ENCODE assay signal across 8 mouse cellular contexts in the genomic region with DNA sequence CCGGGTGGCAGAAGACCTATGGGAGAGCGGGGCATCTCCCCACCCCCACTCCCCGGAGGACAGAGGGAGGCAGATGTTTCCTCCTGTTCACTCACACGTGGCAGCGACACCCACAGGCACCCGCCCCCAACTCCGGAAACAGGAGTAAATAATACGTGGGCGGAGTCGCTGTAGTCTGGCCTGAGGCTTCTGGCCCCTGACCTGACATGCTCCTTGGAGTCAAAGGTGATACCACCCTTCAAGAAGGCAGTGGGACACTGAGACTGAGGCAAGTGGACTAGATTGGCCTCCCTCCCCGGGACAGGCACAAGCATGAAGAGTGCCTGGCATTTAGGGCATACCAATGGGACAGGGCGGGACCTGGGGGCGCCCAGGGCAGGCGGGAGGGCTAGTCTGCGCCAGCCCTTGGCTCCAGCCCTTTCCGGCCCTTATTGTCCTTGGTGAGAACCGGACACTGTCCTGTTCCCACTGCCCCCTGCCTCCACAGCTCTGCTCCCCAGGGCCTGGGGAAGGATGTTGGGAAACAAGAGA. TPM values are rescaled to one million over a fixed set of nuclear protein-coding genes. Genes with fewer than 3 reads are reported as not detected.
DNase-seq lines count a peak whose midpoint lies in the region; ATAC-seq lines count a peak whose summit lies in the region.

No protein-coding gene starts in this region.

- H3K36me3 ChIP-seq in heart, embryonic 15.5 days = no peaks in the 10 kb centered on the region
- H3K36me3 ChIP-seq in kidney, embryonic 16.5 days (ENCODE audit: insufficient read depth, low read length) = peaks cover 10% of the 10 kb centered on the region; the same call in 1 of the 2 replicates

- H3K4me1 ChIP-seq in heart, embryonic 15.5 days (replicated peaks) = peaks cover 30% of the 10 kb centered on the region
- peaks cover 25% of the 10 kb centered on the region for H3K4me1 ChIP-seq in kidney, embryonic 16.5 days (ENCODE audit: insufficient read depth, low read length)

- ATAC-seq in heart, embryonic 15.5 days (replicated peaks; ENCODE audit: insufficient number of reproducible peaks, insufficient read depth, low FRiP score, low read depth) = peak; percentile 51; the same call in 1 of the 2 replicates
- ATAC-seq in kidney, embryonic 16.5 days (ENCODE audit: low FRiP score, low TSS enrichment) = peak; percentile 67

- no peak overlapping the region for H3K9ac ChIP-seq in heart, embryonic 15.5 days
- no peak overlapping the region; the same call in 1 of the 2 replicates for H3K9ac ChIP-seq in kidney, embryonic 16.5 days (replicated peaks; ENCODE audit: low read length)

- H3K9me3 ChIP-seq in heart, embryonic 15.5 days (replicated peaks) = no peaks in the 10 kb centered on the region
- H3K9me3 ChIP-seq in kidney, embryonic 16.5 days (ENCODE audit: low read length) = no peaks in the 10 kb centered on the region

- H3K4me2 ChIP-seq in heart, embryonic 15.5 days = peak overlapping the region; percentile 38
- H3K4me2 ChIP-seq in kidney, embryonic 16.5 days (replicated peaks; ENCODE audit: low read depth, low read length) = peak overlapping the region; percentile 45

- H3K27ac ChIP-seq in heart, embryonic 15.5 days = peak overlapping the region; percentile 50
- H3K27ac ChIP-seq in kidney, embryonic 16.5 days (ENCODE audit: low read length) = peak overlapping the region; percentile 59

- H3K27me3 ChIP-seq in heart, embryonic 15.5 days = 0 out of 2 replicates have a peak, but pooled peaks cover 6% of the 10 kb centered on the region
- no peaks in the 10 kb centered on the region for H3K27me3 ChIP-seq in kidney, embryonic 16.5 days (ENCODE audit: insufficient read depth, low read length)

- H3K4me3 ChIP-seq in heart, embryonic 15.5 days = peak overlapping the region; percentile 10; the same call in 1 of the 2 replicates
- H3K4me3 ChIP-seq in kidney, embryonic 16.5 days (ENCODE audit: low read length) = no peak overlapping the region

- WGBS in heart, embryonic 15.5 days = 10% methylated on average over 17 of the region's 17 CpGs
- WGBS in kidney, embryonic 16.5 days = under 1% methylated on average over 17 of the region's 17 CpGs

- DNase-seq in ES-CJ7 (ENCODE audit: low read depth, low spot score) = peak; percentile 78
- DNase-seq in adrenal gland, postnatal 25 days = peak; percentile 37
- DNase-seq in lung, postnatal 4 days = peak; percentile 82 to 88
- DNase-seq in spleen, postnatal 10 days (ENCODE audit: low spot score in 2 of 2) = peak; percentile 40 to 76
- DNase-seq in urinary bladder, adult 2 months (ENCODE audit: low spot score) = no peak
- no peak for DNase-seq in frontal cortex, postnatal 25 days (ENCODE audit: low spot score in 2 of 2)

RNA-seq across cellular contexts. Expression of a gene that starts 5.3 kb away (rescaled TPM):
- 2.6 and 3.2 TPM in 2 replicates for total RNA-seq in adrenal gland, postnatal 25 days (2021)
- polyA plus RNA-seq in heart, embryonic 15.5 days (2015; fragmentation: Nextera tagmentation; extraction: Ambion mirVana) = 0.79 and 2.2 TPM in 2 replicates
- 4.7 and 6.0 TPM in 2 replicates for polyA plus RNA-seq in kidney, embryonic 16.5 days (2015; fragmentation: Nextera tagmentation; extraction: Ambion mirVana)
- polyA plus RNA-seq in urinary bladder, adult 2 months (2012; rRNA removed) = 4.1 and 6.0 TPM in 2 replicates

RNA-seq across cellular contexts. Expression of a gene that starts 5.7 kb away (rescaled TPM):
- total RNA-seq in adrenal gland, postnatal 25 days (2021) = 126 and 127 TPM in 2 replicates
- polyA plus RNA-seq in heart, embryonic 15.5 days (2015; fragmentation: Nextera tagmentation; extraction: Ambion mirVana) = 189 and 207 TPM in 2 replicates
- 272 and 300 TPM in 2 replicates for polyA plus RNA-seq in kidney, embryonic 16.5 days (2015; fragmentation: Nextera tagmentation; extraction: Ambion mirVana)
- 67.7 and 77.1 TPM in 2 replicates for polyA plus RNA-seq in urinary bladder, adult 2 months (2012; rRNA removed)

RNA-seq across cellular contexts. Expression of a gene that starts 7.7 kb away (rescaled TPM):
- total RNA-seq in adrenal gland, postnatal 25 days (2021) = 106 and 137 TPM in 2 replicates
- polyA plus RNA-seq in heart, embryonic 15.5 days (2015; fragmentation: Nextera tagmentation; extraction: Ambion mirVana) = 88.4 and 88.7 TPM in 2 replicates
- polyA plus RNA-seq in kidney, embryonic 16.5 days (2015; fragmentation: Nextera tagmentation; extraction: Ambion mirVana) = 127 and 146 TPM in 2 replicates
- polyA plus RNA-seq in urinary bladder, adult 2 months (2012; rRNA removed) = 200 and 251 TPM in 2 replicates

RNA-seq across cellular contexts. Expression of a gene that starts 18.9 kb away (rescaled TPM):
- 44.7 and 51.4 TPM in 2 replicates for total RNA-seq in adrenal gland, postnatal 25 days (2021)
- polyA plus RNA-seq in heart, embryonic 15.5 days (2015; fragmentation: Nextera tagmentation; extraction: Ambion mirVana) = 44.5 and 49.5 TPM in 2 replicates
- 58.8 and 64.3 TPM in 2 replicates for polyA plus RNA-seq in kidney, embryonic 16.5 days (2015; fragmentation: Nextera tagmentation; extraction: Ambion mirVana)
- polyA plus RNA-seq in urinary bladder, adult 2 months (2012; rRNA removed) = 128 and 156 TPM in 2 replicates

RNA-seq across cellular contexts. Expression of a gene that starts 22.6 kb away (rescaled TPM):
- total RNA-seq in adrenal gland, postnatal 25 days (2021) = not detected in 2 replicates
- 1.6 and 7.0 TPM in 2 replicates for polyA plus RNA-seq in heart, embryonic 15.5 days (2015; fragmentation: Nextera tagmentation; extraction: Ambion mirVana)
- 20.0 and 23.6 TPM in 2 replicates for polyA plus RNA-seq in kidney, embryonic 16.5 days (2015; fragmentation: Nextera tagmentation; extraction: Ambion mirVana)
- 0.94 and 1.2 TPM in 2 replicates for polyA plus RNA-seq in urinary bladder, adult 2 months (2012; rRNA removed)

Comparison
In these comparisons a context has a peak if more than half of its experiments do, and no peak if none do; other contexts are left out.
1. DNase-seq: peak in ES-CJ7 (single experiment), adrenal gland, postnatal 25 days (single experiment), lung, postnatal 4 days (2 of 2) and spleen, postnatal 10 days (2 of 2); none in urinary bladder, adult 2 months (single experiment) and frontal cortex, postnatal 25 days (0 of 2).